Mouse (Mus musculus): ENCODE results near the gene Atp5g1.

GRCm38 (mm10) chr11:96064521-96065214 lies 10.8 kb downstream of the Atp5g1 start:
- TF ChIP-seq GATA1 (IDR thresholded peaks at IDR 0.05; ENCODE audit: low read length) (no peak), TAL1 (IDR thresholded peaks at IDR 0.05; ENCODE audit: low read length) (no peak)

All from erythroblast, embryonic 14.5 days (primary cell).